Mouse (Mus musculus) limb, embryonic 12.5 days (tissue): ENCODE measurements at regions not wholly inside any gene's neighbourhood (a gene's known extent, or its start where the extent isn't known, plus 50 kb on each side); places are given as distances from the start of the nearest gene placed in this dataset.

Source experiments
- ATAC-seq: fragments of 200-750 bp; cut with Nextera tagmentation; 2 replicates; pipeline ENCODE4 v1.8.0; 2017; ENCODE audit warnings: low read depth, moderate TSS enrichment; ENCODE audit not compliant: insufficient number of reproducible peaks, insufficient read depth, low FRiP score, low TSS enrichment
- H3K27ac ChIP-seq: fragments of 300-500 bp; sonication (generic); 2 replicates; pipeline ENCODE4 v1.5.1; 2016; ENCODE audit warnings: mild to moderate bottlenecking, moderate library complexity
- H3K27me3 ChIP-seq: fragments of 300-500 bp; sonication (generic); 2 replicates; pipeline ENCODE4 v1.6.1; 2016; ENCODE audit warnings: mild to moderate bottlenecking, moderate library complexity
- H3K36me3 ChIP-seq: fragments of 300-500 bp; sonication (generic); 2 replicates; pipeline ENCODE4 v1.6.1; 2016; ENCODE audit warnings: mild to moderate bottlenecking, moderate library complexity
- H3K4me1 ChIP-seq: fragments of 300-500 bp; sonication (generic); replicated peaks from 2 replicates; pipeline ENCODE4 v1.6.1; 2016
- H3K4me2 ChIP-seq: fragments of 300-500 bp; sonication (generic); 2 replicates; pipeline ENCODE4 v1.6.1; 2016; ENCODE audit warnings: mild to moderate bottlenecking, moderate library complexity
- H3K4me3 ChIP-seq: fragments of 300-500 bp; sonication (generic); replicated peaks from 2 replicates; pipeline ENCODE4 v1.5.1; 2016; ENCODE audit warnings: mild to moderate bottlenecking
- H3K9ac ChIP-seq: fragments of 300-500 bp; sonication (generic); replicated peaks from 2 replicates; pipeline ENCODE4 v1.6.1; 2016; ENCODE audit warnings: mild to moderate bottlenecking, moderate library complexity
- H3K9me3 ChIP-seq: fragments of 300-500 bp; sonication (generic); 2 replicates; pipeline ENCODE4 v1.6.1; 2016; ENCODE audit warnings: mild to moderate bottlenecking, moderate library complexity
- WGBS: fragments of 180-500 bp; shearing (Covaris S2); methylation state at CpG from one replicate; pipeline ENCODE4 v1.1.7; 2016; 5-methylcytosine and 5-hydroxymethylcytosine counted together

- H3K4me2 ChIP-seq: no peak overlapping the region
- no peak overlapping the region for H3K9ac ChIP-seq
- H3K9me3 ChIP-seq: no peaks in the 10 kb centered on the region
- H3K27ac ChIP-seq: no peak overlapping the region
- H3K4me3 ChIP-seq: no peak overlapping the region
- no peaks in the 10 kb centered on the region for H3K36me3 ChIP-seq
- H3K4me1 ChIP-seq: no peaks in the 10 kb centered on the region
- no peaks in the 10 kb centered on the region for H3K27me3 ChIP-seq
- no peak for ATAC-seq
- 84% methylated on average over 5 of the region's 5 CpGs for WGBS
Observed at GRCm38 (mm10) chr15:50942429-50942828, 2942.3 kb upstream of the Gm7489 start.

GRCm38 (mm10) chr15:50944976-50945375 is 2939.7 kb upstream of the Gm7489 start:
- Histone ChIP-seq H3K27me3 (no peaks in the 10 kb centered on the region), H3K4me1 (no peaks in the 10 kb centered on the region), H3K4me3 (no peak overlapping the region), H3K27ac (no peak overlapping the region), H3K36me3 (no peaks in the 10 kb centered on the region), H3K9me3 (no peaks in the 10 kb centered on the region), H3K4me2 (no peak overlapping the region), H3K9ac (no peak overlapping the region)
- 96% methylated on average over 4 of the region's 4 CpGs for WGBS
- no peak for ATAC-seq

GRCm38 (mm10) chr15:50959109-50959508 is 2925.6 kb upstream of the Gm7489 start:
- Histone ChIP-seq H3K4me2 (no peak overlapping the region), H3K9me3 (no peaks in the 10 kb centered on the region), H3K27me3 (no peaks in the 10 kb centered on the region), H3K4me1 (no peaks in the 10 kb centered on the region), H3K9ac (no peak overlapping the region), H3K27ac (no peak overlapping the region), H3K4me3 (no peak overlapping the region), H3K36me3 (no peaks in the 10 kb centered on the region)
- 96% methylated on average over 3 of the region's 3 CpGs for WGBS
- ATAC-seq: no peak

- H3K4me1 ChIP-seq: no peaks in the 10 kb centered on the region
- ATAC-seq: no peak
- H3K4me3 ChIP-seq: no peak overlapping the region
- no peaks in the 10 kb centered on the region for H3K9me3 ChIP-seq
- H3K36me3 ChIP-seq: no peaks in the 10 kb centered on the region
- WGBS: 70% methylated on average over 5 of the region's 5 CpGs
- no peak overlapping the region for H3K27ac ChIP-seq
- no peak overlapping the region for H3K9ac ChIP-seq
- H3K4me2 ChIP-seq: no peak overlapping the region
- H3K27me3 ChIP-seq: no peaks in the 10 kb centered on the region
Observed at GRCm38 (mm10) chr15:50963606-50964005, 2921.1 kb upstream of the Gm7489 start.

- H3K27me3 ChIP-seq: no peaks in the 10 kb centered on the region
- 89% methylated on average over 2 of the region's 2 CpGs for WGBS
- ATAC-seq: no peak
- no peak overlapping the region for H3K9ac ChIP-seq
- no peak overlapping the region for H3K4me2 ChIP-seq
- H3K9me3 ChIP-seq: no peaks in the 10 kb centered on the region
- H3K27ac ChIP-seq: no peak overlapping the region
- H3K4me1 ChIP-seq: no peaks in the 10 kb centered on the region
- no peaks in the 10 kb centered on the region for H3K36me3 ChIP-seq
- H3K4me3 ChIP-seq: no peak overlapping the region
Observed at GRCm38 (mm10) chr15:50964236-50964635, 2920.5 kb upstream of the Gm7489 start.

GRCm38 (mm10) chr15:50967176-50967575 is 2917.5 kb upstream of the Gm7489 start:
- Histone ChIP-seq H3K27me3 (no peaks in the 10 kb centered on the region), H3K4me1 (no peaks in the 10 kb centered on the region), H3K27ac (no peak overlapping the region), H3K36me3 (no peaks in the 10 kb centered on the region), H3K9me3 (no peaks in the 10 kb centered on the region), H3K9ac (no peak overlapping the region), H3K4me2 (no peak overlapping the region), H3K4me3 (no peak overlapping the region)
- no peak for ATAC-seq
- WGBS: 82% methylated on average over 2 of the region's 2 CpGs

GRCm38 (mm10) chr15:50970637-50971036 is 2914.1 kb upstream of the Gm7489 start:
- Histone ChIP-seq H3K4me3 (no peak overlapping the region), H3K9me3 (no peaks in the 10 kb centered on the region), H3K4me1 (no peaks in the 10 kb centered on the region), H3K27me3 (no peaks in the 10 kb centered on the region), H3K27ac (no peak overlapping the region), H3K9ac (no peak overlapping the region), H3K36me3 (no peaks in the 10 kb centered on the region), H3K4me2 (no peak overlapping the region)
- WGBS: 79% methylated on average over 4 of the region's 4 CpGs
- ATAC-seq: no peak

- ATAC-seq: no peak
Observed at GRCm38 (mm10) chr15:50972593-50972992, 2912.1 kb upstream of the Gm7489 start.

GRCm38 (mm10) chr15:50974002-50974754 is 2910.5 kb upstream of the Gm7489 start:
- H3K4me2 ChIP-seq: no peak overlapping the region
- H3K27ac ChIP-seq: no peak overlapping the region
- no peaks in the 10 kb centered on the region for H3K36me3 ChIP-seq
- no peaks in the 10 kb centered on the region for H3K9me3 ChIP-seq
- no peak overlapping the region for H3K4me3 ChIP-seq
- H3K27me3 ChIP-seq: no peaks in the 10 kb centered on the region
- 73% methylated on average over 9 of the region's 9 CpGs for WGBS
- H3K4me1 ChIP-seq: no peaks in the 10 kb centered on the region
- H3K9ac ChIP-seq: no peak overlapping the region
- no peak for ATAC-seq

More at GRCm38 (mm10) chr15:50972593-50972992, 2912.1 kb upstream of the Gm7489 start:
- 94% methylated on average over 13 of the region's 13 CpGs for WGBS
- H3K9ac ChIP-seq: no peak overlapping the region
- H3K9me3 ChIP-seq: no peaks in the 10 kb centered on the region
- no peaks in the 10 kb centered on the region for H3K36me3 ChIP-seq
- H3K27me3 ChIP-seq: no peaks in the 10 kb centered on the region
- H3K4me3 ChIP-seq: no peak overlapping the region
- H3K4me1 ChIP-seq: no peaks in the 10 kb centered on the region
- no peak overlapping the region for H3K27ac ChIP-seq
- H3K4me2 ChIP-seq: no peak overlapping the region

- no peaks in the 10 kb centered on the region for H3K27me3 ChIP-seq
- H3K9ac ChIP-seq: no peak overlapping the region
- no peak overlapping the region for H3K4me2 ChIP-seq
- ATAC-seq: no peak
- H3K4me1 ChIP-seq: no peaks in the 10 kb centered on the region; the same call in 1 of the 2 replicates
- no peaks in the 10 kb centered on the region for H3K36me3 ChIP-seq
- 92% methylated on average over 4 of the region's 4 CpGs for WGBS
- no peaks in the 10 kb centered on the region for H3K9me3 ChIP-seq
- H3K4me3 ChIP-seq: no peak overlapping the region
- H3K27ac ChIP-seq: no peak overlapping the region
Observed at GRCm38 (mm10) chr15:50989457-50989856, 2895.2 kb upstream of the Gm7489 start.

- no peak overlapping the region for H3K27ac ChIP-seq
- H3K9me3 ChIP-seq: no peaks in the 10 kb centered on the region
- H3K4me3 ChIP-seq: no peak overlapping the region
- H3K9ac ChIP-seq: no peak overlapping the region
- no peak for ATAC-seq
- WGBS: 53% methylated on average over 4 of the region's 4 CpGs
- no peaks in the 10 kb centered on the region for H3K36me3 ChIP-seq
- H3K4me2 ChIP-seq: no peak overlapping the region
- no peaks in the 10 kb centered on the region; the same call in 1 of the 2 replicates for H3K4me1 ChIP-seq
- H3K27me3 ChIP-seq: no peaks in the 10 kb centered on the region
Observed at GRCm38 (mm10) chr15:50991667-50992066, 2893.0 kb upstream of the Gm7489 start.

GRCm38 (mm10) chr15:50992246-50992645 is 2892.5 kb upstream of the Gm7489 start:
- no peak overlapping the region for H3K27ac ChIP-seq
- H3K27me3 ChIP-seq: no peaks in the 10 kb centered on the region
- no peaks in the 10 kb centered on the region for H3K36me3 ChIP-seq
- no peak overlapping the region for H3K4me3 ChIP-seq
- no peak overlapping the region for H3K9ac ChIP-seq
- WGBS: 78% methylated on average over 2 of the region's 2 CpGs
- ATAC-seq: no peak
- H3K9me3 ChIP-seq: no peaks in the 10 kb centered on the region
- H3K4me1 ChIP-seq: peaks cover 1% of the 10 kb centered on the region; the same call in 1 of the 2 replicates
- no peak overlapping the region for H3K4me2 ChIP-seq
